Mouse (Mus musculus) liver, adult 2 months (tissue): ENCODE data around the gene Lrrc46. TPM values are rescaled to one million over a fixed set of nuclear protein-coding genes. Genes with fewer than 3 reads are reported as not detected.
A peak's percentile ranks its signal among the peaks of the same experiment; 100 is the strongest.

Experiments
- DNase-seq: peaks from one replicate; pipeline ENCODE4 v3.0.0-alpha.2; 2011; ENCODE audit warnings: low read depth, low spot score; ENCODE audit errors: extremely low read depth
- H3K27ac ChIP-seq: fragments of 200-500 bp; replicated peaks from 2 replicates; pipeline ENCODE4 v1.5.1; 2012; ENCODE audit warnings: low read depth, mild to moderate bottlenecking, control low read depth, inconsistent platforms, low read length; ENCODE audit not compliant: insufficient read depth
- H3K27me3 ChIP-seq: fragments of 200-500 bp; 2 replicates; pipeline ENCODE4 v1.6.1; 2012; ENCODE audit warnings: mild to moderate bottlenecking, moderate library complexity, low read length, inconsistent platforms; ENCODE audit not compliant: control insufficient read depth, insufficient read depth
- H3K36me3 ChIP-seq: fragments of 200-500 bp; 2 replicates; pipeline ENCODE4 v1.6.1; 2012; ENCODE audit warnings: low read length, inconsistent platforms; ENCODE audit not compliant: control insufficient read depth, insufficient read depth
- H3K4me1 ChIP-seq: fragments of 200-500 bp; 2 replicates; pipeline ENCODE4 v1.6.1; 2011; ENCODE audit warnings: low read length; ENCODE audit not compliant: control insufficient read depth, insufficient read depth
- H3K4me3 ChIP-seq: fragments of 200-500 bp; 2 replicates; pipeline ENCODE4 v1.5.1; 2011; ENCODE audit warnings: low read depth, mild to moderate bottlenecking, control low read depth, low read length, moderate library complexity; ENCODE audit not compliant: insufficient read depth
- H3K79me2 ChIP-seq: fragments of 200-500 bp; 2 replicates; pipeline ENCODE4 v1.6.1; 2012; ENCODE audit warnings: inconsistent platforms, mild to moderate bottlenecking, low read length, moderate library complexity; ENCODE audit not compliant: control insufficient read depth, insufficient read depth
- H3K9ac ChIP-seq: fragments of 200-500 bp; 2 replicates; pipeline ENCODE4 v1.6.1; 2012; ENCODE audit warnings: low read depth, mild to moderate bottlenecking, control low read depth, inconsistent platforms, low read length
- CTCF ChIP-seq: fragments of 200-500 bp; IDR thresholded peaks from 2 replicates; pipeline ENCODE4 v1.5.1; 2011; ENCODE audit warnings: low read depth, low read length, control low read depth
- POLR2A ChIP-seq: fragments of 200-500 bp; IDR thresholded peaks from 2 replicates; pipeline ENCODE4 v1.6.1; 2011; ENCODE audit warnings: low read length, control low read depth; ENCODE audit not compliant: insufficient read depth; ENCODE audit errors: extremely low read depth
- WGBS: fragments of 180-500 bp; shearing (Covaris S2); methylation state at CpG from one replicate; pipeline ENCODE4 v1.1.7; 2018; 5-methylcytosine and 5-hydroxymethylcytosine counted together
- polyA plus RNA-seq: library from polyadenylated mRNA; depleted of rRNA; stranded (reverse); fragments of >200 nt; gene quantifications from 2 replicates; pipeline ENCODE4 v1.2.3, GENCODE M21; 2012
- total RNA-seq: library from RNA; depleted of rRNA; stranded (reverse); fragments of >200 nt; gene quantifications from 2 replicates; pipeline ENCODE4 v1.2.3, GENCODE M21; 2014

Gene Lrrc46
- total and polyA plus RNA-seq, 2 experiments: 0.28 to 1.1 TPM

GRCm38 (mm10) chr11:97024977-97025376 is 16.2 kb downstream of the Lrrc46 start:
- Histone ChIP-seq H3K4me3 (no peak overlapping the region), H3K4me1 (peaks cover 4% of the 10 kb centered on the region; the same call in 1 of the 2 replicates), H3K9ac (no peak overlapping the region), H3K36me3 (no peaks in the 10 kb centered on the region), H3K27me3 (peaks cover 8% of the 10 kb centered on the region), H3K79me2 (no peaks in the 10 kb centered on the region), H3K27ac (no peak overlapping the region)
- DNase-seq: peak; percentile 78
- 45% methylated on average over 10 of the region's 10 CpGs for WGBS
- no peak for TF ChIP-seq CTCF
- no peak for TF ChIP-seq POLR2A

- no peaks in the 10 kb centered on the region for H3K79me2 ChIP-seq
- TF ChIP-seq CTCF: peak; percentile 83
- TF ChIP-seq POLR2A: no peak
- WGBS: under 1% methylated on average over 50 of the region's 50 CpGs
- H3K36me3 ChIP-seq: no peaks in the 10 kb centered on the region
- peak overlapping the region; percentile 66 for H3K9ac ChIP-seq
- H3K4me3 ChIP-seq: peak overlapping the region; percentile 59
- H3K27me3 ChIP-seq: peaks cover 20% of the 10 kb centered on the region
- no peak overlapping the region for H3K27ac ChIP-seq
- peaks cover 4% of the 10 kb centered on the region; the same call in 1 of the 2 replicates for H3K4me1 ChIP-seq
- peak; percentile 33 for DNase-seq
Measured at GRCm38 (mm10) chr11:97021873-97022484, 19.2 kb downstream of the Lrrc46 start.

GRCm38 (mm10) chr11:97021121-97021765 is 20.0 kb downstream of the Lrrc46 start:
- H3K9ac ChIP-seq: no peak overlapping the region
- peak overlapping the region; percentile 59; the same call in 1 of the 2 replicates for H3K4me3 ChIP-seq
- H3K4me1 ChIP-seq: peaks cover 4% of the 10 kb centered on the region; the same call in 1 of the 2 replicates
- H3K36me3 ChIP-seq: no peaks in the 10 kb centered on the region
- TF ChIP-seq POLR2A: no peak
- TF ChIP-seq CTCF: no peak
- H3K27me3 ChIP-seq: peaks cover 24% of the 10 kb centered on the region
- no peak for DNase-seq
- H3K27ac ChIP-seq: no peak overlapping the region
- no peaks in the 10 kb centered on the region for H3K79me2 ChIP-seq
- WGBS: 5% methylated on average over 27 of the region's 27 CpGs

- Histone ChIP-seq H3K36me3 (no peaks in the 10 kb centered on the region), H3K4me1 (no peaks in the 10 kb centered on the region; the same call in 1 of the 2 replicates), H3K27me3 (peaks cover 31% of the 10 kb centered on the region), H3K9ac (no peak overlapping the region), H3K79me2 (no peaks in the 10 kb centered on the region), H3K27ac (no peak overlapping the region), H3K4me3 (no peak overlapping the region)
- 18% methylated on average over 13 of the region's 13 CpGs for WGBS
- TF ChIP-seq CTCF: no peak
- TF ChIP-seq POLR2A: no peak
- no peak for DNase-seq
Measured at GRCm38 (mm10) chr11:97019345-97019708, 21.9 kb downstream of the Lrrc46 start.

- Histone ChIP-seq H3K27ac (no peak overlapping the region), H3K9ac (no peak overlapping the region), H3K4me1 (no peaks in the 10 kb centered on the region; the same call in 1 of the 2 replicates), H3K79me2 (no peaks in the 10 kb centered on the region), H3K27me3 (peaks cover 31% of the 10 kb centered on the region), H3K4me3 (no peak overlapping the region; the same call in 1 of the 2 replicates), H3K36me3 (no peaks in the 10 kb centered on the region)
- no peak for TF ChIP-seq POLR2A
- no peak for TF ChIP-seq CTCF
- no peak for DNase-seq
- WGBS: 2% methylated on average over 62 of the region's 68 CpGs
Measured at GRCm38 (mm10) chr11:97018583-97019344, 22.4 kb downstream of the Lrrc46 start.
